Mouse (Mus musculus): ENCODE data around the gene Fam221a.

DNA sequence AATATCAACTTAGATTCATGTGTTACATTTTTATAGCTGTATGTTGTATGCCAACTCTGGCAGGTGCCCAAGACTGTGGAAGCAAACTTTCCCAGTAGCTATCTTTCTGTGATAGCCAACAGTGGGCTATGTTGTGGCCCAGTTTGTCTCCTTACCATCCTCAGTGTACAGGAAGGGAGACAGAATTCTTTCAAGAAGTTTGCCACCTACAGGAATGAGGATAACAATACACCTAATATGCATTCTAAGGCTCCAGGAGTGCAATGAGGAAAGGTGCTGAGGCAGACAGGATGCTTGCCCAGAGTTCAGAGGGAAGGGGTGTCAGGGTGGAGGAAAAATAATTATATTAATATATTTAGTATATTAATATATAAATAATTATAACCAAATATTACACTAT is 7.1 kb upstream of the Fam221a start:
- no peak for TF ChIP-seq TAL1 (IDR thresholded peaks at IDR 0.05; ENCODE audit: low read length)
- no peak for TF ChIP-seq GATA1 (IDR thresholded peaks at IDR 0.05; ENCODE audit: low read length)

Data from erythroblast, embryonic 14.5 days (primary cell).